Mouse (Mus musculus) stomach, embryonic 14.5 days (tissue): ENCODE measurements around the gene Tfap2e. TPM values are rescaled to one million over a fixed set of nuclear protein-coding genes. Genes with fewer than 3 reads are reported as not detected.

Experiments used
- ATAC-seq: fragments of 200-750 bp; cut with Nextera tagmentation; 2 replicates; pipeline ENCODE4 v1.8.0; 2017; ENCODE audit warnings: low read depth, moderate TSS enrichment; ENCODE audit not compliant: insufficient number of reproducible peaks, insufficient read depth, low FRiP score
- H3K27ac ChIP-seq: fragments of 300-500 bp; sonication (generic); 2 replicates; pipeline ENCODE4 v1.5.1; 2014; ENCODE audit warnings: mild to moderate bottlenecking, low read length, moderate library complexity, mixed read lengths
- H3K27me3 ChIP-seq: fragments of 300-500 bp; sonication (generic); 2 replicates; pipeline ENCODE4 v1.6.1; 2014; ENCODE audit warnings: low read length, control low read depth, mixed read lengths; ENCODE audit not compliant: control insufficient read depth, insufficient read depth
- H3K36me3 ChIP-seq: fragments of 300-500 bp; sonication (generic); 2 replicates; pipeline ENCODE4 v1.6.1; 2014; ENCODE audit warnings: mild to moderate bottlenecking, control low read depth, low read length, moderate library complexity, mixed read lengths; ENCODE audit not compliant: control insufficient read depth, insufficient read depth
- H3K4me1 ChIP-seq: fragments of 300-500 bp; sonication (generic); 2 replicates; pipeline ENCODE4 v1.6.1; 2014; ENCODE audit warnings: low read length, control low read depth, mixed read lengths; ENCODE audit not compliant: control insufficient read depth, insufficient read depth
- H3K4me2 ChIP-seq: fragments of 300-500 bp; sonication (generic); replicated peaks from 2 replicates; pipeline ENCODE4 v1.6.1; 2014; ENCODE audit warnings: low read depth, low read length, control low read depth
- H3K4me3 ChIP-seq: fragments of 300-500 bp; sonication (generic); 2 replicates; pipeline ENCODE4 v1.5.1; 2014; ENCODE audit warnings: low read depth, low read length, control low read depth
- H3K9ac ChIP-seq: fragments of 300-500 bp; sonication (generic); replicated peaks from 2 replicates; pipeline ENCODE4 v1.6.1; 2014; ENCODE audit warnings: low read depth, mild to moderate bottlenecking, control low read depth, low read length, moderate library complexity, mixed read lengths
- H3K9me3 ChIP-seq: fragments of 300-500 bp; sonication (generic); 2 replicates; pipeline ENCODE4 v1.6.1; 2016; ENCODE audit warnings: low read depth, low read length, control low read depth; ENCODE audit not compliant: control insufficient read depth
- WGBS: fragments of 180-500 bp; shearing (Covaris S2); extraction: QIAGEN DNeasy Blood & Tissue Kit; methylation state at CpG from one replicate; pipeline ENCODE4 v1.1.7; 2014; 5-methylcytosine and 5-hydroxymethylcytosine counted together
- polyA plus RNA-seq: library from polyadenylated mRNA; unstranded; fragments of >200 nt; fragmentation: Nextera tagmentation; extraction: Ambion mirVana; gene quantifications from 2 replicates; pipeline ENCODE4 v1.2.1, GENCODE M21; 2014

Tfap2e gene
- polyA plus RNA-seq, 1 experiment from 2014 or later: not detected

- no peak for ATAC-seq
- H3K4me1 ChIP-seq: 0 out of 2 replicates have a peak, but pooled peaks cover 3% of the 10 kb centered on the region
- H3K9ac ChIP-seq: no peak overlapping the region
- no peaks in the 10 kb centered on the region for H3K9me3 ChIP-seq
- no peak overlapping the region for H3K4me3 ChIP-seq
- H3K4me2 ChIP-seq: no peak overlapping the region
- peaks cover 9% of the 10 kb centered on the region for H3K36me3 ChIP-seq
- no peak overlapping the region for H3K27ac ChIP-seq
- WGBS: 20% methylated on average over 10 of the region's 10 CpGs
- H3K27me3 ChIP-seq: peaks cover 17% of the 10 kb centered on the region
These were observed 4.1 kb upstream of the Tfap2e start for GRCm38 (mm10) chr4:126739966-126740676.

- H3K4me3 ChIP-seq: peak overlapping the region; percentile 29
- peak overlapping the region; percentile 39 for H3K4me2 ChIP-seq
- H3K27ac ChIP-seq: no peak overlapping the region
- no peak overlapping the region; the same call in 1 of the 2 replicates for H3K9ac ChIP-seq
- H3K9me3 ChIP-seq: no peaks in the 10 kb centered on the region; the same call in 1 of the 2 replicates
- H3K4me1 ChIP-seq: 0 out of 2 replicates have a peak, but pooled peaks cover 3% of the 10 kb centered on the region
- 3% methylated on average over 59 of the region's 62 CpGs for WGBS
- H3K36me3 ChIP-seq: no peaks in the 10 kb centered on the region
- H3K27me3 ChIP-seq: peaks cover 53% of the 10 kb centered on the region
- no peak; the same call in 1 of the 2 replicates for ATAC-seq
These were observed 549 bp downstream of the Tfap2e start for GRCm38 (mm10) chr4:126735382-126736000.

DNA sequence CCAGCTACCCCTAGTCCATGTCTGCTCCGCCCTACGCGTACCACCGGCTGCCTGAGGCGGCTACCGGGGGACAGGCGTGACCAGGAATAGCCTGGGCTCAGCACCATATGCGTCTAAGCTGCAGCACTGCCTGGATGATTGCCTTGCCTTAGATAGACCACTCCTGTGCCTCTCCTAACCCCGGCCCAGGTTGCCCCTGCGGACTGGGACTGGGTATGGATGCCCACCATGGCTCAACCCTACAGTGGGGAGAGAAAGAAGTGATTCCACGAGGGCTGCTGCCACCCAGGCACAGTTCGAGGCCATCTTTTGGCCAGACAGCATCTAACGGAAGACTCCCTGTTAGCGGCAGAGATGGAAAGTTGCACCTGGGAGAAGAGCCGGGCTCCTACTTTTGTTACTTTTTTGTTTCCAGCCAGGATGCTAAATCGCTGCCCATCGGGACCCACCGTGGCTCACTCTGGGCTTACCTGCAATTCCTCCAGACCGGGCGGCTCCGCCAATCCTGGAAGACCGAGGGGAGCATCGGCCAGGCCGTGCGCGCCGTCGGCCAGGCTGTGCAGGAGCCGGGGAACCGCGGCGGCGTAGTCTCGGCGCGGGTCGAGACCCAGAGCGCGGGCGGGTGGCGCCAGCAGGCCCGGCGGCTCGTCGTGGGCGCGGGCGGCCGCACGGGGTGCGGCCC, 1.2 kb downstream of the Tfap2e start:
- Histone ChIP-seq H3K4me3 (0 out of 2 replicates have a peak overlapping the region, but pooled peaks have one; percentile 29), H3K9me3 (no peaks in the 10 kb centered on the region; the same call in 1 of the 2 replicates), H3K4me2 (peak overlapping the region; percentile 39), H3K27ac (no peak overlapping the region), H3K36me3 (no peaks in the 10 kb centered on the region), H3K4me1 (0 out of 2 replicates have a peak, but pooled peaks cover 3% of the 10 kb centered on the region), H3K9ac (no peak overlapping the region; the same call in 1 of the 2 replicates), H3K27me3 (peaks cover 60% of the 10 kb centered on the region)
- ATAC-seq: no peak
- WGBS: 2% methylated on average over 51 of the region's 51 CpGs

DNA sequence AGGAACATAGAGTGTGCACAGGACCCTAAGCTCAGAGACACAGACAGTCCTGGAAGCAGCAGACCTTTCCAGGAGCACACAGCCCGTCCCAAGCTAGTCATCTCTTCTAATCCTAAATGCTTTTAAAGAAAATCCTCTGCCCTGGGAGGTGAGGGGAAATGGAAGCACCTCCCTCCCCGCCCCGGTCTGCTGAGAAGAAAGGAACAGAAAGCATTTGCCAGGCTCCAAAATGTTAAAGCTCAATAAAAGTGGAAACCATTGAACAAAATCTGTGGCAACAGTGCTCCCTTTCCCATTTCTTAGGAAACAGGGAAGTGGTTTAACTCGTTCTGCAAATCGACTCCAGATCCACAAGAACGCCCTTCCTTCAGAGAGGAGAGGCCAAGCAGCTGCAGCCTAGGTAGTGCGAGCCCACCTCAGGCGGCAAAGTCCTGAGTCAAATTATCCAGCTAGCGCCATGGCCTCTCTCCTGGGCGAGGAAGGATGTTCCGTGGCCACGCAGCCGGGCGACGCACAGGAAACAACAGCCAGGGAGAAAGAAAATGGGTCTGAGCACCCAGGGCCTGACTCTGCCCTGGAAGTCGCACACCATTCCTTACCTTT, 1.9 kb downstream of the Tfap2e start:
- Histone ChIP-seq H3K36me3 (no peaks in the 10 kb centered on the region), H3K4me2 (no peak overlapping the region), H3K9me3 (no peaks in the 10 kb centered on the region; the same call in 1 of the 2 replicates), H3K27me3 (peaks cover 60% of the 10 kb centered on the region), H3K4me1 (0 out of 2 replicates have a peak, but pooled peaks cover 3% of the 10 kb centered on the region), H3K27ac (no peak overlapping the region), H3K9ac (no peak overlapping the region), H3K4me3 (no peak overlapping the region)
- ATAC-seq: no peak
- 4% methylated on average over 16 of the region's 16 CpGs for WGBS

DNA sequence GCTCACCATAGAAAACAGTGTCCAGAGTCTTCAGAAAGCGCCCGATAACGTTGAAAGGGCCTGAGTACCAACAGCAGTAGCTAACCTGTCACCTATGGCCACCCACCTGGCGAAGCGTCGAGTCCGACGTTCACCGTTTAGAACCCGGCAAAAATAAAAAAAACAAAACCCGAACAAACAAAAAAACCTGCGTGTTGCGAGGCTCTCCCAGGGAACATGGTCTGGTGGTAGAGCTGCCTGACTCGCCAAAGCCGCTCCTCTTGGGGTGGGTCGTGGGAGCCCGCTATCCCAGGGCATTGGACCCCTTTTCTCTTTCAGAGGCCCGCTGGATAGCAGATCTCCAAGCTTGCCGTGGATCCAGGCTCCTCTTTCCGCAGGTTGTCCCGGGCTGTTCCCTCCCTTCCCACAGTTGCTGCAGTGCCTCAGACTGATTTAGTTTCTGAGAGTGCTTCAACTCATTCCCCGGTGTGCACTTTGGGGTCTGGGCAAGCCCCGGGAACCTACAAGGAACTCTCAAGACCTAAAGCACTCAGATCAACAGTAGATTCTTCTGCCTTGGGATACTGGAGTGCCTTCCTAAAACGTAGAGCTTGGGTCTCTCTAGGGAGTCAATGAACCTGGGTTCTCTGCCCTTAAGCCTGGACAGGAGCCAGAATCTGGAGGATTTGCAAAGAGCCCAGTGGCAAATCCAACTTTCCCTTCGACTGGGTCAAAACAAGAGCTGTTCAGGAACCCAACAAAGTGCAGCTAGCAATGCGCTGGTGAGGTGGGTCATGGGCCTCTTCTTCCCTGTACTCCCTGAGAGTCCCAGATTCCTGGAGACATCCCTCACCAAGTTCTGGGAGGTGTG, 3.3 kb downstream of the Tfap2e start:
- Histone ChIP-seq H3K4me1 (0 out of 2 replicates have a peak, but pooled peaks cover 3% of the 10 kb centered on the region), H3K4me2 (no peak overlapping the region; the same call in 1 of the 2 replicates), H3K27me3 (peaks cover 60% of the 10 kb centered on the region), H3K36me3 (no peaks in the 10 kb centered on the region), H3K9ac (no peak overlapping the region), H3K4me3 (no peak overlapping the region), H3K9me3 (no peaks in the 10 kb centered on the region; the same call in 1 of the 2 replicates), H3K27ac (no peak overlapping the region)
- no peak for ATAC-seq
- WGBS: 7% methylated on average over 26 of the region's 26 CpGs

- WGBS: 3% methylated on average over 18 of the region's 18 CpGs
- H3K4me3 ChIP-seq: no peak overlapping the region
These were observed 3.9 kb downstream of the Tfap2e start for GRCm38 (mm10) chr4:126732111-126732510.

GRCm38 (mm10) chr4:126707439-126707826, 28.6 kb downstream of the Tfap2e start:
- Histone ChIP-seq H3K27me3 (no peaks in the 10 kb centered on the region), H3K4me3 (no peak overlapping the region), H3K27ac (no peak overlapping the region), H3K36me3 (peaks cover 46% of the 10 kb centered on the region), H3K9ac (no peak overlapping the region), H3K4me2 (no peak overlapping the region), H3K4me1 (no peaks in the 10 kb centered on the region), H3K9me3 (no peaks in the 10 kb centered on the region)
- no peak for ATAC-seq
- WGBS: 87% methylated on average over 5 of the region's 5 CpGs

More at GRCm38 (mm10) chr4:126732111-126732510, 3.9 kb downstream of the Tfap2e start:
- H3K9me3 ChIP-seq: no peaks in the 10 kb centered on the region; the same call in 1 of the 2 replicates
- peaks cover 58% of the 10 kb centered on the region for H3K27me3 ChIP-seq
- ATAC-seq: no peak
- no peak overlapping the region for H3K27ac ChIP-seq
- no peak overlapping the region for H3K9ac ChIP-seq
- H3K36me3 ChIP-seq: no peaks in the 10 kb centered on the region
- H3K4me2 ChIP-seq: no peak overlapping the region; the same call in 1 of the 2 replicates
- 0 out of 2 replicates have a peak, but pooled peaks cover 3% of the 10 kb centered on the region for H3K4me1 ChIP-seq
